Mouse (Mus musculus): ENCODE results near the gene Rabepk. TPM values are rescaled to one million over a fixed set of nuclear protein-coding genes. Genes with fewer than 3 reads are reported as not detected.
A peak's percentile ranks its signal among the peaks of the same experiment; 100 is the strongest.
"Not testable (repeated sequence)": the region's sequence is repeated elsewhere in the genome, so short reads cannot be mapped to it uniquely, and the experiment has no call there.

The Rabepk gene
- polyA plus RNA-seq, 1 experiment: 24.4 TPM

- Histone ChIP-seq H3K4me3 (replicated peaks; ENCODE audit: extremely low read depth, low read depth, low read length) (no peak overlapping the region), H3K4me1 (ENCODE audit: control insufficient read depth, insufficient read depth, low read length) (peaks cover 11% of the 10 kb centered on the region)
- no peak for DNase-seq
- WGBS: 51% methylated on average over 1 of the region's 1 CpGs
- no peak for TF ChIP-seq POLR2A (IDR thresholded peaks at IDR 0.05; ENCODE audit: borderline replicate concordance, extremely low read depth, low read depth, low read length)
Observed at GRCm38 (mm10) chr2:34828026-34828425, 28.3 kb upstream of the Rabepk start.

GRCm38 (mm10) chr2:34827591-34827990 lies 27.9 kb upstream of the Rabepk start:
- TF ChIP-seq CTCF (IDR thresholded peaks at IDR 0.05; ENCODE audit: insufficient read depth, low read length): no peak
- no peak for TF ChIP-seq POLR2A (IDR thresholded peaks at IDR 0.05; ENCODE audit: borderline replicate concordance, extremely low read depth, low read depth, low read length)
- Histone ChIP-seq H3K4me3 (replicated peaks; ENCODE audit: extremely low read depth, low read depth, low read length) (no peak overlapping the region), H3K4me1 (ENCODE audit: control insufficient read depth, insufficient read depth, low read length) (peaks cover 11% of the 10 kb centered on the region)
- 71% methylated on average over 4 of the region's 4 CpGs for WGBS
- DNase-seq: no peak

- H3K4me3 ChIP-seq (replicated peaks; ENCODE audit: extremely low read depth, low read depth, low read length): peak overlapping the region; percentile 91
- DNase-seq: no peak
- H3K4me1 ChIP-seq (ENCODE audit: control insufficient read depth, insufficient read depth, low read length): peaks cover 11% of the 10 kb centered on the region
- WGBS: 36% methylated on average over 20 of the region's 21 CpGs
- TF ChIP-seq CTCF (IDR thresholded peaks at IDR 0.05; ENCODE audit: insufficient read depth, low read length): no peak
Observed at GRCm38 (mm10) chr2:34826460-34827231, 26.9 kb upstream of the Rabepk start.

GRCm38 (mm10) chr2:34825827-34826459 lies 26.2 kb upstream of the Rabepk start, which contains the start of gene Fbxw2:
Gene Fbxw2 (minus strand): TSS chr2:34826311.
- WGBS: under 1% methylated on average over 57 of the region's 57 CpGs
- H3K4me1 ChIP-seq (ENCODE audit: control insufficient read depth, insufficient read depth, low read length): peaks cover 11% of the 10 kb centered on the region
- peak within 1 kb of the TSS; percentile 91 for H3K4me3 ChIP-seq (replicated peaks; ENCODE audit: extremely low read depth, low read depth, low read length)
- no peak for TF ChIP-seq CTCF (IDR thresholded peaks at IDR 0.05; ENCODE audit: insufficient read depth, low read length)
- TF ChIP-seq POLR2A (IDR thresholded peaks at IDR 0.05; ENCODE audit: borderline replicate concordance, extremely low read depth, low read depth, low read length): peak; percentile 76; the same call in 1 of the 2 replicates
- DNase-seq: peak; percentile 91

GRCm38 (mm10) chr2:34818492-34818891 lies 18.8 kb upstream of the Rabepk start:
- TF ChIP-seq POLR2A (IDR thresholded peaks at IDR 0.05; ENCODE audit: borderline replicate concordance, extremely low read depth, low read depth, low read length) (no peak), CTCF (IDR thresholded peaks at IDR 0.05; ENCODE audit: insufficient read depth, low read length) (no peak)
- Histone ChIP-seq H3K4me1 (ENCODE audit: control insufficient read depth, insufficient read depth, low read length) (no peaks in the 10 kb centered on the region; the same call in 1 of the 2 replicates), H3K4me3 (replicated peaks; ENCODE audit: extremely low read depth, low read depth, low read length) (no peak overlapping the region)
- 90% methylated on average over 2 of the region's 2 CpGs for WGBS
- no peak for DNase-seq

- H3K4me1 ChIP-seq (ENCODE audit: control insufficient read depth, insufficient read depth, low read length); H3K4me3 ChIP-seq (replicated peaks; ENCODE audit: extremely low read depth, low read depth, low read length); DNase-seq: not testable (repeated sequence)
- 93% methylated on average over 2 of the region's 2 CpGs for WGBS
Observed at GRCm38 (mm10) chr2:34815893-34816292, 16.2 kb upstream of the Rabepk start.

- H3K4me1 ChIP-seq (ENCODE audit: control insufficient read depth, insufficient read depth, low read length): no peaks in the 10 kb centered on the region; the same call in none of the 2 replicates
- TF ChIP-seq CTCF (IDR thresholded peaks at IDR 0.05; ENCODE audit: insufficient read depth, low read length): no peak
- no peak for TF ChIP-seq POLR2A (IDR thresholded peaks at IDR 0.05; ENCODE audit: borderline replicate concordance, extremely low read depth, low read depth, low read length)
- no peak overlapping the region for H3K4me3 ChIP-seq (replicated peaks; ENCODE audit: extremely low read depth, low read depth, low read length)
- 67% methylated on average over 7 of the region's 7 CpGs for WGBS
- DNase-seq: no peak
Observed at GRCm38 (mm10) chr2:34812706-34813105, 13.0 kb upstream of the Rabepk start.

GRCm38 (mm10) chr2:34810775-34811174 lies 11.1 kb upstream of the Rabepk start:
- no peak overlapping the region for H3K4me3 ChIP-seq (replicated peaks; ENCODE audit: extremely low read depth, low read depth, low read length)
- DNase-seq: no peak
- 91% methylated on average over 3 of the region's 3 CpGs for WGBS
- no peak for TF ChIP-seq POLR2A (IDR thresholded peaks at IDR 0.05; ENCODE audit: borderline replicate concordance, extremely low read depth, low read depth, low read length)
- TF ChIP-seq CTCF (IDR thresholded peaks at IDR 0.05; ENCODE audit: insufficient read depth, low read length): no peak
- H3K4me1 ChIP-seq (ENCODE audit: control insufficient read depth, insufficient read depth, low read length): peaks cover 3% of the 10 kb centered on the region

- H3K4me3 ChIP-seq (replicated peaks; ENCODE audit: extremely low read depth, low read depth, low read length): no peak overlapping the region
- DNase-seq: no peak
- WGBS: 72% methylated on average over 1 of the region's 1 CpGs
- H3K4me1 ChIP-seq (ENCODE audit: control insufficient read depth, insufficient read depth, low read length): peaks cover 8% of the 10 kb centered on the region
- no peak for TF ChIP-seq CTCF (IDR thresholded peaks at IDR 0.05; ENCODE audit: insufficient read depth, low read length)
- TF ChIP-seq POLR2A (IDR thresholded peaks at IDR 0.05; ENCODE audit: borderline replicate concordance, extremely low read depth, low read depth, low read length): no peak
Observed at GRCm38 (mm10) chr2:34809568-34809967, 9.9 kb upstream of the Rabepk start.

- TF ChIP-seq CTCF (IDR thresholded peaks at IDR 0.05; ENCODE audit: insufficient read depth, low read length) (no peak), POLR2A (IDR thresholded peaks at IDR 0.05; ENCODE audit: borderline replicate concordance, extremely low read depth, low read depth, low read length) (no peak)
- Histone ChIP-seq H3K4me3 (replicated peaks; ENCODE audit: extremely low read depth, low read depth, low read length) (no peak overlapping the region), H3K4me1 (ENCODE audit: control insufficient read depth, insufficient read depth, low read length) (peaks cover 12% of the 10 kb centered on the region)
- DNase-seq: no peak
- WGBS: 45% methylated on average over 2 of the region's 2 CpGs
Observed at GRCm38 (mm10) chr2:34808057-34808456, 8.3 kb upstream of the Rabepk start.

All from lung, adult 2 months (tissue).